Mouse (Mus musculus): ENCODE measurements around the gene Peli3. TPM values are rescaled to one million over a fixed set of nuclear protein-coding genes. Genes with fewer than 3 reads are reported as not detected.

Gene Peli3
- polyA plus RNA-seq, 1 experiment from 2014 or later = 17.0 TPM

DNA sequence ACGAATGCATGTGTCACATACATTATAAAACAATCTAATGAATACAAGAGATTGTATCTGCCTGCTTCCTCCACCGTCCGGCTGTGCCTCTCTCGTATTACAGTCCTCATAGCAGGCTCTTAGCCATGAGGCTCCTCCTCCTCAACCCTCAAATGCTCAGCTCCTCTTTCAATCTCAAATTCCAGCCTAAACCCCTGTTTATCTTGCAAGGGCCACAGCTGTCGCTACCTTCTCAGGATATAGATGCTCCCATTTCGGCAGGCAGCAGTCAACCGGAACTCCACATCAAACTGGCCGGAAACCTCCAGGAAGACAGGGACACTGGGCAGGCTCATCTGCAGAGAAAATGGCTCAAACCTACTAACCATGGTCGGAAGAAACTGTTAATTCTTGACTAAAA, 44.0 kb downstream of the Peli3 start:
- Histone ChIP-seq H3K9ac (ENCODE audit: low read depth, low read length) (no peak overlapping the region), H3K36me3 (ENCODE audit: control insufficient read depth, insufficient read depth, low read length) (peaks cover 20% of the 10 kb centered on the region), H3K4me2 (ENCODE audit: low read length) (no peak overlapping the region), H3K27me3 (ENCODE audit: control insufficient read depth, insufficient read depth, low read depth, low read length) (no peaks in the 10 kb centered on the region), H3K9me3 (replicated peaks; ENCODE audit: control insufficient read depth, low read length, poor library complexity, severe bottlenecking) (no peaks in the 10 kb centered on the region), H3K4me1 (ENCODE audit: control insufficient read depth, insufficient read depth, low read length) (no peaks in the 10 kb centered on the region), H3K27ac (ENCODE audit: low read length) (no peak overlapping the region), H3K4me3 (ENCODE audit: low read depth, low read length) (no peak overlapping the region)
- WGBS = 90% methylated on average over 9 of the region's 9 CpGs
- ATAC-seq = no peak

DNA sequence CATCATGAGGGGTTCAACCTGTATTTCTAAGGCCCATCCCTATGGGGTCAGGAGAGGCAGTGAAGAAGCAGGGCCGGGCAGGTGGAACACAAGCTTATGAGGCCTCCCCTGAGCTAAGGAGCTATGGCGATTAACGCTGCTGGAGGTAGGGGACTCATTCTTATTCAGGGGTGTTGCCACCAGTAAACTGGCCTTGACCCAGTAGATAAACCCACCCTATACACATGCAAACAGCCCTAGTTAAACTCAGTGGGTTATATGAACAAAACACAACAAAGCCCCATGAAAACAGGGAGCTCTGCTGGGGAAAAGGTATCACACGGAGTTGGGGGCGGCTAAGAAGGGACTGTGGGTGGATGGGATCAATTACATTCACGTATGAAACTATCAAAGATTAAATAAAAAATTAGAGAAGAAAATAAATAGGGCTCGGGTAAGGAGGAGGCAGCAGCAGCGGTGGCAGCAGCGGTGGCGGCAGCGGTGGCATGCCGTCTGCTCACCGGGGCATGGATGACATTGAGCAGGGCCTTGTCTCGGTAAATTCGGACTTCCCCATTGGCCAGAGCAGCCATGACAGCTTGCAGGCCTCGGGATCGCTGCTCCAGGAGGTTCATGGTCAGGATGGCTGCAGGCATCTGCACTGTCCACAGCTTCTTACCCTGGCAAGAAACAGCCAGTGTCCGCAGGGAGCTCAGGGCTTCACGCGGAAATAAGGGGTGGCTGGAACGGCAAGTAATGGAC, 46.0 kb downstream of the Peli3 start:
- no peaks in the 10 kb centered on the region for H3K27me3 ChIP-seq (ENCODE audit: control insufficient read depth, insufficient read depth, low read depth, low read length)
- H3K27ac ChIP-seq (ENCODE audit: low read length) = no peak overlapping the region
- no peak overlapping the region for H3K4me3 ChIP-seq (ENCODE audit: low read depth, low read length)
- no peaks in the 10 kb centered on the region for H3K9me3 ChIP-seq (replicated peaks; ENCODE audit: control insufficient read depth, low read length, poor library complexity, severe bottlenecking)
- no peaks in the 10 kb centered on the region for H3K4me1 ChIP-seq (ENCODE audit: control insufficient read depth, insufficient read depth, low read length)
- 55% methylated on average over 21 of the region's 21 CpGs for WGBS
- H3K9ac ChIP-seq (ENCODE audit: low read depth, low read length) = no peak overlapping the region
- no peak for ATAC-seq
- H3K36me3 ChIP-seq (ENCODE audit: control insufficient read depth, insufficient read depth, low read length) = peaks cover 22% of the 10 kb centered on the region
- H3K4me2 ChIP-seq (ENCODE audit: low read length) = no peak overlapping the region

GRCm38 (mm10) chr19:4891798-4892197, 51.1 kb downstream of the Peli3 start:
- Histone ChIP-seq H3K4me1 (ENCODE audit: control insufficient read depth, insufficient read depth, low read length) (no peaks in the 10 kb centered on the region), H3K27me3 (ENCODE audit: control insufficient read depth, insufficient read depth, low read depth, low read length) (no peaks in the 10 kb centered on the region), H3K4me3 (ENCODE audit: low read depth, low read length) (no peak overlapping the region), H3K27ac (ENCODE audit: low read length) (no peak overlapping the region), H3K36me3 (ENCODE audit: control insufficient read depth, insufficient read depth, low read length) (peaks cover 26% of the 10 kb centered on the region), H3K9ac (ENCODE audit: low read depth, low read length) (no peak overlapping the region), H3K9me3 (replicated peaks; ENCODE audit: control insufficient read depth, low read length, poor library complexity, severe bottlenecking) (no peaks in the 10 kb centered on the region), H3K4me2 (ENCODE audit: low read length) (no peak overlapping the region)
- no peak for ATAC-seq
- WGBS = 89% methylated on average over 3 of the region's 3 CpGs

DNA sequence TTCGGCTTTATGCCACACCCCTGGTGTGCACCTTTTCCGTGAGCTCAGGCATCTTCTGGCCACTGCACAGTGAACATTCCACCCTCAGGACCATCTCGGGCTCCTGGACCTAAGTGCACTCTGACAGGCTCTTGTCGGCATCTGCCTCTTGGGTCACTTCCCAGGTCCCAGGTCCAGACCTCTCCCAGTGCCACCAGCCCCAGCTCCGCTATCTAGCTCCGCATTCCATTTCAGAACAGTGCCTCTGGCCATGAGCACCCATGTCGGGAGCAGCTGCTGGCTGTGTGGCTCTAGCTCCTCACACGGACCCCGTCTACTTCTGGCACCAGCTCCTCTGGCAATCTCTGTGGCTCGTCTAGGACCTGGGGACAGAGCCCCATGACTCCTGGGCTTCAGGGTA, 53.1 kb downstream of the Peli3 start:
- Histone ChIP-seq H3K27ac (ENCODE audit: low read length) (no peak overlapping the region), H3K27me3 (ENCODE audit: control insufficient read depth, insufficient read depth, low read depth, low read length) (no peaks in the 10 kb centered on the region), H3K4me1 (ENCODE audit: control insufficient read depth, insufficient read depth, low read length) (no peaks in the 10 kb centered on the region), H3K9ac (ENCODE audit: low read depth, low read length) (no peak overlapping the region), H3K4me3 (ENCODE audit: low read depth, low read length) (no peak overlapping the region), H3K9me3 (replicated peaks; ENCODE audit: control insufficient read depth, low read length, poor library complexity, severe bottlenecking) (no peaks in the 10 kb centered on the region), H3K4me2 (ENCODE audit: low read length) (no peak overlapping the region), H3K36me3 (ENCODE audit: control insufficient read depth, insufficient read depth, low read length) (peaks cover 26% of the 10 kb centered on the region)
- 87% methylated on average over 10 of the region's 10 CpGs for WGBS
- no peak for ATAC-seq

- peaks cover 9% of the 10 kb centered on the region for H3K4me1 ChIP-seq (ENCODE audit: control insufficient read depth, insufficient read depth, low read length)
- no peak overlapping the region for H3K4me3 ChIP-seq (ENCODE audit: low read depth, low read length)
- no peak overlapping the region for H3K4me2 ChIP-seq (ENCODE audit: low read length)
- H3K9me3 ChIP-seq (replicated peaks; ENCODE audit: control insufficient read depth, low read length, poor library complexity, severe bottlenecking) = no peaks in the 10 kb centered on the region
- 84% methylated on average over 4 of the region's 4 CpGs for WGBS
- ATAC-seq = no peak
- H3K27ac ChIP-seq (ENCODE audit: low read length) = no peak overlapping the region
- no peaks in the 10 kb centered on the region for H3K36me3 ChIP-seq (ENCODE audit: control insufficient read depth, insufficient read depth, low read length)
- H3K27me3 ChIP-seq (ENCODE audit: control insufficient read depth, insufficient read depth, low read depth, low read length) = no peaks in the 10 kb centered on the region
- H3K9ac ChIP-seq (ENCODE audit: low read depth, low read length) = no peak overlapping the region
Measured at GRCm38 (mm10) chr19:4883961-4884360, 59.0 kb downstream of the Peli3 start.

Other genes starting within 250 kb of the Peli3 start
- gene Gm960, start 244.5 kb downstream of the Peli3 start, polyA plus RNA-seq (2015; fragmentation: Nextera tagmentation; extraction: Ambion mirVana) = 5.4 and 6.6 TPM in 2 replicates
- 32.2 and 32.4 TPM in 2 replicates for gene Sptbn2, start 232.0 kb downstream of the Peli3 start, polyA plus RNA-seq (2015; fragmentation: Nextera tagmentation; extraction: Ambion mirVana)
- gene Rbm4b, start 186.6 kb downstream of the Peli3 start, polyA plus RNA-seq (2015; fragmentation: Nextera tagmentation; extraction: Ambion mirVana) = 149 and 164 TPM in 2 replicates
- 78.8 and 87.2 TPM in 2 replicates for gene Rbm4, start 149.2 kb downstream of the Peli3 start, polyA plus RNA-seq (2015; fragmentation: Nextera tagmentation; extraction: Ambion mirVana)
- 19.0 and 21.2 TPM in 2 replicates for gene Gm21992, start 131.5 kb downstream of the Peli3 start, polyA plus RNA-seq (2015; fragmentation: Nextera tagmentation; extraction: Ambion mirVana)
- 60.3 and 67.8 TPM in 2 replicates for gene Rbm14, start 131.5 kb downstream of the Peli3 start, polyA plus RNA-seq (2015; fragmentation: Nextera tagmentation; extraction: Ambion mirVana)
- gene Ccs, start 103.8 kb downstream of the Peli3 start, polyA plus RNA-seq (2015; fragmentation: Nextera tagmentation; extraction: Ambion mirVana) = 33.3 and 42.5 TPM in 2 replicates
- 0.77 and 0.99 TPM in 2 replicates for gene Ccdc87, start 103.8 kb downstream of the Peli3 start, polyA plus RNA-seq (2015; fragmentation: Nextera tagmentation; extraction: Ambion mirVana)
- gene Ctsf, start 88.0 kb downstream of the Peli3 start, polyA plus RNA-seq (2015; fragmentation: Nextera tagmentation; extraction: Ambion mirVana) = 85.8 and 87.4 TPM in 2 replicates
- gene Actn3, start 65.2 kb downstream of the Peli3 start, polyA plus RNA-seq (2015; fragmentation: Nextera tagmentation; extraction: Ambion mirVana) = 1.9 and 2.4 TPM in 2 replicates
- gene Zdhhc24, start 64.5 kb downstream of the Peli3 start, polyA plus RNA-seq (2015; fragmentation: Nextera tagmentation; extraction: Ambion mirVana) = 22.7 and 26.1 TPM in 2 replicates
- gene Bbs1, start 36.5 kb downstream of the Peli3 start, polyA plus RNA-seq (2015; fragmentation: Nextera tagmentation; extraction: Ambion mirVana) = 9.6 and 9.7 TPM in 2 replicates
- gene Dpp3, start 14.8 kb downstream of the Peli3 start, polyA plus RNA-seq (2015; fragmentation: Nextera tagmentation; extraction: Ambion mirVana) = 108 and 109 TPM in 2 replicates
- 101 and 107 TPM in 2 replicates for gene Mrpl11, start 19.0 kb upstream of the Peli3 start, polyA plus RNA-seq (2015; fragmentation: Nextera tagmentation; extraction: Ambion mirVana)
- 0.58 and 0.82 TPM in 2 replicates for gene Npas4, start 47.2 kb upstream of the Peli3 start, polyA plus RNA-seq (2015; fragmentation: Nextera tagmentation; extraction: Ambion mirVana)
- gene Slc29a2, start 80.7 kb upstream of the Peli3 start, polyA plus RNA-seq (2015; fragmentation: Nextera tagmentation; extraction: Ambion mirVana) = 12.1 and 16.0 TPM in 2 replicates
- gene B4gat1, start 95.7 kb upstream of the Peli3 start, polyA plus RNA-seq (2015; fragmentation: Nextera tagmentation; extraction: Ambion mirVana) = 82.9 and 102 TPM in 2 replicates
- gene AC124502.3, start 95.8 kb upstream of the Peli3 start, polyA plus RNA-seq (2015; fragmentation: Nextera tagmentation; extraction: Ambion mirVana) = 2.9 and 4.2 TPM in 2 replicates
- 26.8 and 36.2 TPM in 2 replicates for gene Brms1, start 98.2 kb upstream of the Peli3 start, polyA plus RNA-seq (2015; fragmentation: Nextera tagmentation; extraction: Ambion mirVana)
- gene Rin1, start 107.4 kb upstream of the Peli3 start, polyA plus RNA-seq (2015; fragmentation: Nextera tagmentation; extraction: Ambion mirVana) = 1.5 and 1.8 TPM in 2 replicates
- 16.0 and 16.5 TPM in 2 replicates for gene Cd248, start 125.0 kb upstream of the Peli3 start, polyA plus RNA-seq (2015; fragmentation: Nextera tagmentation; extraction: Ambion mirVana)
- gene Tmem151a, start 142.4 kb upstream of the Peli3 start, polyA plus RNA-seq (2015; fragmentation: Nextera tagmentation; extraction: Ambion mirVana) = 22.7 and 31.9 TPM in 2 replicates
- 39.8 and 46.6 TPM in 2 replicates for gene Yif1a, start 145.4 kb upstream of the Peli3 start, polyA plus RNA-seq (2015; fragmentation: Nextera tagmentation; extraction: Ambion mirVana)
- gene Cnih2, start 155.4 kb upstream of the Peli3 start, polyA plus RNA-seq (2015; fragmentation: Nextera tagmentation; extraction: Ambion mirVana) = 430 and 432 TPM in 2 replicates
- gene Rab1b, start 163.9 kb upstream of the Peli3 start, polyA plus RNA-seq (2015; fragmentation: Nextera tagmentation; extraction: Ambion mirVana) = 201 and 206 TPM in 2 replicates
- 71.4 and 76.5 TPM in 2 replicates for gene Klc2, start 175.4 kb upstream of the Peli3 start, polyA plus RNA-seq (2015; fragmentation: Nextera tagmentation; extraction: Ambion mirVana)

All from midbrain, embryonic 16.5 days (tissue).